Mouse (Mus musculus): ENCODE measurements at regions not wholly inside any gene's neighbourhood (a gene's known extent, or its start where the extent isn't known, plus 50 kb on each side); places are given as distances from the start of the nearest gene placed in this dataset.
A peak's percentile ranks its signal among the peaks of the same experiment; 100 is the strongest.

GRCm38 (mm10) chr16:76200268-76200667, 173.4 kb downstream of the Nrip1 start:
- 56% methylated on average over 3 of the region's 3 CpGs for WGBS
- peak; percentile 39 for TF ChIP-seq CTCF (IDR thresholded peaks at IDR 0.05; ENCODE audit: low read depth)
- no peak for TF ChIP-seq EP300 (IDR thresholded peaks at IDR 0.05; ENCODE audit: low read depth)
- no peak overlapping the region for H3K4me2 ChIP-seq (ENCODE audit: low read depth, low read length)
- no peaks in the 10 kb centered on the region for H3K4me1 ChIP-seq (ENCODE audit: control insufficient read depth, insufficient read depth)
- no peaks in the 10 kb centered on the region for H3K27me3 ChIP-seq (ENCODE audit: control insufficient read depth, insufficient read depth, low read length)
- DNase-seq (ENCODE audit: low spot score) (peak; percentile 33), ATAC-seq (ENCODE audit: insufficient read depth, low read depth) (no peak)
- no peaks in the 10 kb centered on the region for H3K9me3 ChIP-seq (replicated peaks; ENCODE audit: control insufficient read depth, low read length)
- H3K9ac ChIP-seq (replicated peaks; ENCODE audit: low read depth, low read length), result no peak overlapping the region
- no peaks in the 10 kb centered on the region for H3K36me3 ChIP-seq (replicated peaks; ENCODE audit: control insufficient read depth, insufficient read depth, low read length)
- H3K4me3 ChIP-seq (ENCODE audit: low read depth, low read length), result no peak overlapping the region
- H3K27ac ChIP-seq (ENCODE audit: low read depth), result no peak overlapping the region

DNA sequence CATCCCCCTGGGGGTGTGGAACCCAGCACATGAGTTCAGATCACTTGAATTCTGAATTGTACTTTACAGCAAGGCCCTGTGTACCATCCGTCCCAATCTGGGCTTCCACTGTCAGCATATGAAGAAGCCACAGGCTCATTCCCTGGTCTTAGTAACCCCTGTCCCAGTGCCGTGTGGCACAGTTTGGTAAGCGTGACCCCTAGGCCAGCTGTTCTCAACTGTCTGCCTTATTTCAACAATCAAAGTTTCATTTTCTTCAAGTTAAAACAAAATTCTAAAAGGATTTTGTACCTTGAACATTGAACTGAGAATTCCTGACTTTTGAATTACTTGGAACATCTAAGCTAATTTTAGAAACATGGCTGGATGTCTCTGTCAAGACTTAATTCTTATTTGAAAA, 174.6 kb downstream of the Nrip1 start:
- 88% methylated on average over 3 of the region's 3 CpGs for WGBS
- ATAC-seq (ENCODE audit: insufficient read depth, low read depth), result no peak
- no peak for TF ChIP-seq EP300 (IDR thresholded peaks at IDR 0.05; ENCODE audit: low read depth)
- TF ChIP-seq CTCF (IDR thresholded peaks at IDR 0.05; ENCODE audit: low read depth), result no peak

GRCm38 (mm10) chr16:76194291-76194690, 172.2 kb upstream of the Samsn1 start:
- Histone ChIP-seq H3K9ac (replicated peaks; ENCODE audit: low read depth, low read length) (no peak overlapping the region), H3K36me3 (replicated peaks; ENCODE audit: control insufficient read depth, insufficient read depth, low read length) (no peaks in the 10 kb centered on the region), H3K27ac (ENCODE audit: low read depth) (no peak overlapping the region), H3K27me3 (ENCODE audit: control insufficient read depth, insufficient read depth, low read length) (no peaks in the 10 kb centered on the region), H3K4me2 (ENCODE audit: low read depth, low read length) (no peak overlapping the region), H3K4me1 (ENCODE audit: control insufficient read depth, insufficient read depth) (no peaks in the 10 kb centered on the region), H3K4me3 (ENCODE audit: low read depth, low read length) (no peak overlapping the region), H3K9me3 (replicated peaks; ENCODE audit: control insufficient read depth, low read length) (no peaks in the 10 kb centered on the region)
- ATAC-seq (ENCODE audit: insufficient read depth, low read depth) (no peak), DNase-seq (ENCODE audit: low spot score) (no peak)
- TF ChIP-seq CTCF (IDR thresholded peaks at IDR 0.05; ENCODE audit: low read depth) (no peak), EP300 (IDR thresholded peaks at IDR 0.05; ENCODE audit: low read depth) (no peak)
- 49% methylated on average over 2 of the region's 2 CpGs for WGBS

More for the DNA sequence above, 174.6 kb downstream of the Nrip1 start:
- no peaks in the 10 kb centered on the region for H3K9me3 ChIP-seq (replicated peaks; ENCODE audit: control insufficient read depth, low read length)
- no peak overlapping the region for H3K4me3 ChIP-seq (ENCODE audit: low read depth, low read length)
- H3K27ac ChIP-seq (ENCODE audit: low read depth), result no peak overlapping the region
- no peak for DNase-seq (ENCODE audit: low spot score)
- H3K4me2 ChIP-seq (ENCODE audit: low read depth, low read length), result no peak overlapping the region
- H3K36me3 ChIP-seq (replicated peaks; ENCODE audit: control insufficient read depth, insufficient read depth, low read length), result no peaks in the 10 kb centered on the region
- H3K9ac ChIP-seq (replicated peaks; ENCODE audit: low read depth, low read length), result no peak overlapping the region
- H3K4me1 ChIP-seq (ENCODE audit: control insufficient read depth, insufficient read depth), result no peaks in the 10 kb centered on the region
- H3K27me3 ChIP-seq (ENCODE audit: control insufficient read depth, insufficient read depth, low read length), result no peaks in the 10 kb centered on the region

DNA sequence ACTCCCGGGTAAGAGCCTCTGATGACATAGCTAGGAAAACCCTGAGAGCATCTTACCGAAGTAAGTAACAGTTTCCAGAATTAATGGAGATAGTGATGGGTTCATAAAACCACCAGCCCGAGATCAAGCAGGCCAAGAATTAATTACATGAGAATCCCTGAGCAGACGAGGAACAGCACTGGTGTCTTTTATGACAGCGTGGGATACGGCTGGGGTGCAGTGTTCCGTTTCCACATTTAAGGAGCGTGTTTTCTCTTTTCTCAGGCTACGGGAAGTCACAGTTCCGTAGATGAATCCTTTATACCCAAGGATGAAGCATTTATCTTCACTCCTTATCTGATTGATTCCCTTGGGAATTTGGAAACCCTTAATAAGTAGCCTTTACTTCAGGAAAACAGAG, 169.1 kb upstream of the Samsn1 start:
- TF ChIP-seq CTCF (IDR thresholded peaks at IDR 0.05; ENCODE audit: low read depth) (no peak), EP300 (IDR thresholded peaks at IDR 0.05; ENCODE audit: low read depth) (no peak)
- WGBS, result 84% methylated on average over 10 of the region's 10 CpGs
- no peak overlapping the region for H3K4me3 ChIP-seq (ENCODE audit: low read depth, low read length)
- H3K9ac ChIP-seq (replicated peaks; ENCODE audit: low read depth, low read length), result no peak overlapping the region
- no peaks in the 10 kb centered on the region for H3K36me3 ChIP-seq (replicated peaks; ENCODE audit: control insufficient read depth, insufficient read depth, low read length)
- H3K4me2 ChIP-seq (ENCODE audit: low read depth, low read length), result no peak overlapping the region
- no peak for DNase-seq (ENCODE audit: low spot score)
- no peaks in the 10 kb centered on the region for H3K9me3 ChIP-seq (replicated peaks; ENCODE audit: control insufficient read depth, low read length)
- no peaks in the 10 kb centered on the region for H3K4me1 ChIP-seq (ENCODE audit: control insufficient read depth, insufficient read depth)
- H3K27ac ChIP-seq (ENCODE audit: low read depth), result no peak overlapping the region
- H3K27me3 ChIP-seq (ENCODE audit: control insufficient read depth, insufficient read depth, low read length), result no peaks in the 10 kb centered on the region
- no peak for ATAC-seq (ENCODE audit: insufficient read depth, low read depth)

DNA sequence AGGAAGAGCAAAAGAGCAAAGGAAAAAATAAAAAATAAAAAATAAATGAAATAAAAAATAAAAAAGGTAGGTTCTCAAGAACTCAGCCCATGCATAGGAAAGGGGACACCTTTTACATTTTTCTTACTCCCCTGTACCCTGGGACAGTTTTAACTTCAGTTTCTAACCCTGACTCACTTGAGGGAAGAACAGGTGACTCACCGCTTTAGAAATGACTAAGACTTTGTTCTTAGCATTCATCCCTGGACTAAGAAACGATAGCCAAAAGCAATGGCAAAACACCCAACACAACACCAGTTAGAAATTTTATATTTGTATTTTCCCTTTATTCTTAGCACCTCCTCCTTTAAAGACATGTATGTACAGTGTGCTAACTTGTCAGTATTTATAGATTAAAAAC, 161.5 kb upstream of the Samsn1 start:
- H3K27ac ChIP-seq (ENCODE audit: low read depth), result no peak overlapping the region
- H3K4me3 ChIP-seq (ENCODE audit: low read depth, low read length), result no peak overlapping the region
- TF ChIP-seq EP300 (IDR thresholded peaks at IDR 0.05; ENCODE audit: low read depth) (no peak), CTCF (IDR thresholded peaks at IDR 0.05; ENCODE audit: low read depth) (no peak)
- no peak overlapping the region for H3K4me2 ChIP-seq (ENCODE audit: low read depth, low read length)
- DNase-seq (ENCODE audit: low spot score), result no peak
- no peaks in the 10 kb centered on the region for H3K27me3 ChIP-seq (ENCODE audit: control insufficient read depth, insufficient read depth, low read length)
- ATAC-seq (ENCODE audit: insufficient read depth, low read depth), result no peak
- WGBS, result 78% methylated on average over 2 of the region's 2 CpGs
- H3K36me3 ChIP-seq (replicated peaks; ENCODE audit: control insufficient read depth, insufficient read depth, low read length), result no peaks in the 10 kb centered on the region
- H3K4me1 ChIP-seq (ENCODE audit: control insufficient read depth, insufficient read depth), result no peaks in the 10 kb centered on the region
- no peak overlapping the region for H3K9ac ChIP-seq (replicated peaks; ENCODE audit: low read depth, low read length)
- no peaks in the 10 kb centered on the region for H3K9me3 ChIP-seq (replicated peaks; ENCODE audit: control insufficient read depth, low read length)

DNA sequence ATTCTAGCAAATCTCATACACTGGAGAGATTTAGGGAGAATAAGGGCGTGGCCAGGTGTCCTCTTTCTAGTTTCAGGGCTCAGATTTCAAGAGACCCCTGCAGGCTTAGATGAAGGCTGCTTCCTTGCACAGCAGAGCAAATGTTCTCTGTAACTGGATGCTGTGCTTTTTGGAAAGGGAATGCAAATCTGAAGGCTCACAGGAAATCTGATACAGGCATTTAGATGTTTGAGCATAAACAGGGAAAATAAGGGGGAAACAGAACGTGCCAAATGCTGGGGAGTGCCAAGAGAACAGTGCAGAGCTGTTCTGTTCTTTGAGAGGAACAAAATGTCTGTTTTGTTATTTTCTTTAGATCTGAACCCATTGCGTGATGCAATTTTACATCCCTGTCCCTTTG, 161.0 kb upstream of the Samsn1 start:
- WGBS, result 35% methylated on average over 3 of the region's 3 CpGs

More for the DNA sequence above, 161.0 kb upstream of the Samsn1 start:
- H3K4me3 ChIP-seq (ENCODE audit: low read depth, low read length), result no peak overlapping the region
- H3K9me3 ChIP-seq (replicated peaks; ENCODE audit: control insufficient read depth, low read length), result no peaks in the 10 kb centered on the region
- ATAC-seq (ENCODE audit: insufficient read depth, low read depth) (no peak), DNase-seq (ENCODE audit: low spot score) (no peak)
- no peak overlapping the region for H3K27ac ChIP-seq (ENCODE audit: low read depth)
- H3K36me3 ChIP-seq (replicated peaks; ENCODE audit: control insufficient read depth, insufficient read depth, low read length), result no peaks in the 10 kb centered on the region
- no peak for TF ChIP-seq CTCF (IDR thresholded peaks at IDR 0.05; ENCODE audit: low read depth)
- TF ChIP-seq EP300 (IDR thresholded peaks at IDR 0.05; ENCODE audit: low read depth), result no peak
- H3K4me2 ChIP-seq (ENCODE audit: low read depth, low read length), result no peak overlapping the region
- no peak overlapping the region for H3K9ac ChIP-seq (replicated peaks; ENCODE audit: low read depth, low read length)
- H3K4me1 ChIP-seq (ENCODE audit: control insufficient read depth, insufficient read depth), result no peaks in the 10 kb centered on the region
- no peaks in the 10 kb centered on the region for H3K27me3 ChIP-seq (ENCODE audit: control insufficient read depth, insufficient read depth, low read length)

All from heart, postnatal 0 days (tissue).